Mouse (Mus musculus): ENCODE data around the gene Gja4.

DNA sequence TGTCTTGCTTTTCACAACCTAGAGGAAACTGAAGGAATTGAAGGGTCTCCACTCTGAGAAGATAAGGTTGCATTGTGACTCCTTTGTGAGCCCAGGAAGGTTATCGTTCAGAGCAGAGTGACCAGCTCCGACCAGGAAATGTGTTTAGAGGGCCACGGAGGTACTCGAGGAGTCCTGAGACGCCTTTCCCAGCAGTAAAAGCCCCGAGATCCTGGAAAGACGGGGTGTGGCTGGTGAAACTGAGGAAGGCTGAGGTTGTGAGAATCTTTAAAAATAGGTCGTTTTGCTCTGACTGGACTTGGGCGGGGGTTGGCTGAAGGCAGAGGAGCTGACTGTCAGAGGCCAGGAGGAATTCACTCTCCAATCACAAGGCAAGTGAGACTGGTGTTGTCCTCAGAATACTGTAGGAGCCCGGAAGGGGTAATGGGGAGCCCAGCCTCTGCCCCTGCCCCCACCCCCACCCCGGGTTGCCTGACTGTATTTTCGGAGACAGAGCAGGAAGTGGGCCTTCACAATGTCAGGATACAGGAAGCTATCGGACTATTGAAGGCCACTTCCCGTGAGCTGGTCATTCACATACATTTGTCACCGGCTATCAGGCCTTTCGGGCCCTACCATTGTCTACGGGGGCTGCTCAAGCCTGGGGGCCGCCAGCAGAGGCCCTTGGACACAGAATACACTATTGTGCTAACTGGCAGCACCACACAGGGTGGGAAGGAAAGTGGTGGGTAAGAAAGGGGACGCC is 50.2 kb downstream of the Gja4 start:
- TF ChIP-seq CTCF (IDR thresholded peaks at IDR 0.05; ENCODE audit: extremely low read depth, insufficient read length, insufficient replicate concordance, low read depth, low read length) (no peak), POLR2A (IDR thresholded peaks at IDR 0.05; ENCODE audit: low read depth, low read length) (no peak)
